Comparison of ENCODE assay signal across 20 mouse cellular contexts in the genomic region with DNA sequence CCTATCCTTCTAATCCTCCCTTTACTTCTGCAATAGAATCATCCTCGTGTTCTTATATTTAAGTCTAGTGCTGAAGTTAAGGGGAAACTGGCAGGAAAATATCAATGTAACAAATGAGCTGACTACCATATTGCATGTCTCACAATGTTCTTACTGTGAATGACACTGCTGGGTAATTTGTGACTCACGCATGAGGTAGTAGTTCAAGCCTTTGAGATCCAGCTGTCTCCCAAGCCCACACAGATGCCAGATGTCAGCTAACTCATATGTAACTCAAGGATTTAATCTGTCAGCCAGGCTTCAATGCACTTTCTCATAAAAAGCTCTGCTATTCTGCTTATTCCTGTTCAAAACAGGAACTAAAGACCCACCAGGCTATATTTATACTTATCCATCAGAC.
A peak's percentile ranks its signal among the peaks of the same experiment; 100 is the strongest.
DNase-seq lines count a peak whose midpoint lies in the region; ATAC-seq and TF ChIP-seq lines count a peak whose summit lies in the region.
"Had no signal": no experiment of that assay in that cellular context is flagged by ENCODE, and none has a peak within 500 bp of the region (broad histone marks: within the 10 kb centered on the region; RNA-seq: fewer than 3 reads in every experiment).

No protein-coding gene starts in this region.

- no peak overlapping the region for H3K4me3 ChIP-seq in lung, embryonic 14.5 days (ENCODE audit: low read depth, low read length)
- no peak overlapping the region for H3K4me3 ChIP-seq in liver, embryonic 11.5 days (ENCODE audit: low read depth, low read length)
- H3K4me3 ChIP-seq: heart, adult 2 months; heart, embryonic 15.5 days; hindbrain, embryonic 13.5 days had no signal

- no peaks in the 10 kb centered on the region for H3K27me3 ChIP-seq in lung, embryonic 14.5 days (ENCODE audit: insufficient read depth, low read length)
- no peaks in the 10 kb centered on the region for H3K27me3 ChIP-seq in liver, embryonic 11.5 days (replicated peaks; ENCODE audit: control insufficient read depth, insufficient read depth, low read length)
- H3K27me3 ChIP-seq: heart, embryonic 15.5 days; hindbrain, embryonic 13.5 days had no signal

- H3K9me3 ChIP-seq in lung, embryonic 14.5 days (ENCODE audit: low read depth, low read length) = no peaks in the 10 kb centered on the region
- no peaks in the 10 kb centered on the region for H3K9me3 ChIP-seq in liver, embryonic 11.5 days (ENCODE audit: control insufficient read depth, low read length)
- H3K9me3 ChIP-seq: heart, embryonic 15.5 days; hindbrain, embryonic 13.5 days had no signal

- no peak for ATAC-seq in lung, embryonic 14.5 days (ENCODE audit: insufficient read depth)
- ATAC-seq in liver, embryonic 11.5 days (replicated peaks; ENCODE audit: low FRiP score) = no peak
- ATAC-seq: activated CD4-positive, CD25-positive, alpha-beta regulatory T cell, adult 4 months; forebrain, embryonic 16.5 days; hindbrain, postnatal 0 days; Patski had no signal

- no peaks in the 10 kb centered on the region for H3K4me1 ChIP-seq in lung, embryonic 14.5 days (ENCODE audit: insufficient read depth)
- no peaks in the 10 kb centered on the region for H3K4me1 ChIP-seq in liver, embryonic 11.5 days (replicated peaks; ENCODE audit: control insufficient read depth, insufficient read depth, low read length)
- H3K4me1 ChIP-seq: heart, embryonic 15.5 days; hindbrain, embryonic 13.5 days had no signal

- no peak overlapping the region for H3K4me2 ChIP-seq in lung, embryonic 14.5 days
- H3K4me2 ChIP-seq in liver, embryonic 11.5 days = no peak overlapping the region
- H3K4me2 ChIP-seq: heart, embryonic 11.5 days; heart, embryonic 15.5 days; hindbrain, embryonic 13.5 days had no signal

- H3K9ac ChIP-seq in lung, embryonic 14.5 days = no peak overlapping the region
- H3K9ac ChIP-seq in liver, embryonic 11.5 days (ENCODE audit: low read depth, low read length) = no peak overlapping the region
- H3K9ac ChIP-seq: heart, embryonic 15.5 days; hindbrain, embryonic 13.5 days had no signal

- DNase-seq in lung, embryonic 14.5 days = peak; percentile 29
- no peak for DNase-seq in lung, postnatal 14 days
- peak; percentile 19 to 21 for DNase-seq in right cerebral cortex, postnatal 10 days (ENCODE audit: low spot score in 2 of 2)
- no peak for DNase-seq in right cerebral cortex, postnatal 36 days (ENCODE audit: low spot score in 2 of 2)
- DNase-seq in brain, adult 2 months (ENCODE audit: low read depth, low spot score) = peak; percentile 47
- DNase-seq in liver, embryonic 11.5 days (ENCODE audit: low spot score) = no peak
- DNase-seq: adrenal gland, postnatal 14 days; B cell, adult 2 months; cerebellum, adult 2 months; cerebellum, postnatal 10 days; gastrocnemius, postnatal 14 days; heart, adult 2 months; heart, postnatal 14 days had no signal

- H3K36me3 ChIP-seq in lung, embryonic 14.5 days (ENCODE audit: insufficient read depth) = no peaks in the 10 kb centered on the region
- no peaks in the 10 kb centered on the region for H3K36me3 ChIP-seq in liver, embryonic 11.5 days (ENCODE audit: control insufficient read depth, insufficient read depth, low read length)
- H3K36me3 ChIP-seq: heart, embryonic 15.5 days; hindbrain, embryonic 13.5 days had no signal

- 43% methylated on average over 2 of the region's 2 CpGs for WGBS in lung, embryonic 14.5 days
- WGBS in liver, embryonic 11.5 days = 69% methylated on average over 2 of the region's 2 CpGs

- TF ChIP-seq CTCF in lung, embryonic 14.5 days (IDR thresholded peaks at IDR 0.05; ENCODE audit: low read depth) = no peak

- H3K27ac ChIP-seq in lung, embryonic 14.5 days (ENCODE audit: low read depth) = no peak overlapping the region
- no peak overlapping the region for H3K27ac ChIP-seq in liver, embryonic 11.5 days (ENCODE audit: low read depth, low read length)
- H3K27ac ChIP-seq: heart, adult 2 months; heart, embryonic 15.5 days; hindbrain, embryonic 13.5 days; hindbrain, postnatal 0 days had no signal

Comparison
In these comparisons a context has a peak if more than half of its experiments do, and no peak if none do; other contexts are left out.
1. DNase-seq: peak in lung, embryonic 14.5 days (single experiment), right cerebral cortex, postnatal 10 days (2 of 2) and brain, adult 2 months (single experiment); none in lung, postnatal 14 days (single experiment), right cerebral cortex, postnatal 36 days (0 of 2) and liver, embryonic 11.5 days (single experiment).